Mouse (Mus musculus): ENCODE measurements around the gene Olfr464. TPM values are rescaled to one million over a fixed set of nuclear protein-coding genes. Genes with fewer than 3 reads are reported as not detected.
A peak's percentile ranks its signal among the peaks of the same experiment; 100 is the strongest.

Gene Olfr464
- polyA plus RNA-seq, 1 experiment from 2014 or later: not detected

DNA sequence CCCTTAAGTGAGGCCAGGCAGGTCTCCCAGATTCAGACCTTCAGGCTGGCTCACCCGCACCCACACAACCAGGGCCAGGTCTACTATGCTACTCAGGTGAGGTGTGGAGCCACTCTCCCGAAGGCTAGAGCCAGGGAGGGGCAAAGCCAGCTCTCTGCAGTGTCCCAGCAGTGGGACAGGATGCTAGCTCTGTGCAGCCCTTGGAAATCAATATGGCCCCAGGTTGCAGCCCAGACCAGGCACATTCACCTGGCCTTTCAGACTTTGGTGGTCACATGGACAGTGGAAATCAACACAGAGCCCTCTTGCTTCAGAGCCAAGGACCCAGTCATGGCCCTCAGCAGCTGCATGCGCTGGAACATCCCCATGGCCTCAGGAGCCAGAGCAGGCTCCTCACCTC, 16.4 kb downstream of the Olfr464 start:
- no peaks in the 10 kb centered on the region for H3K4me1 ChIP-seq (replicated peaks; ENCODE audit: control insufficient read depth, insufficient read depth, low read length)
- no peaks in the 10 kb centered on the region for H3K27me3 ChIP-seq (replicated peaks; ENCODE audit: control insufficient read depth, insufficient read depth, low read length)
- no peak overlapping the region for H3K4me3 ChIP-seq (ENCODE audit: low read depth, low read length)
- no peak for ATAC-seq
- no peak overlapping the region for H3K9ac ChIP-seq (ENCODE audit: low read depth, low read length)
- H3K9me3 ChIP-seq (ENCODE audit: control insufficient read depth): no peaks in the 10 kb centered on the region
- 78% methylated on average over 3 of the region's 3 CpGs for WGBS
- TF ChIP-seq CTCF (IDR thresholded peaks at IDR 0.05; ENCODE audit: low read depth): no peak
- H3K4me2 ChIP-seq (replicated peaks; ENCODE audit: low read depth): no peak overlapping the region
- no peaks in the 10 kb centered on the region for H3K36me3 ChIP-seq (ENCODE audit: control insufficient read depth, insufficient read depth)
- no peak overlapping the region for H3K27ac ChIP-seq (ENCODE audit: low read depth, low read length)

DNA sequence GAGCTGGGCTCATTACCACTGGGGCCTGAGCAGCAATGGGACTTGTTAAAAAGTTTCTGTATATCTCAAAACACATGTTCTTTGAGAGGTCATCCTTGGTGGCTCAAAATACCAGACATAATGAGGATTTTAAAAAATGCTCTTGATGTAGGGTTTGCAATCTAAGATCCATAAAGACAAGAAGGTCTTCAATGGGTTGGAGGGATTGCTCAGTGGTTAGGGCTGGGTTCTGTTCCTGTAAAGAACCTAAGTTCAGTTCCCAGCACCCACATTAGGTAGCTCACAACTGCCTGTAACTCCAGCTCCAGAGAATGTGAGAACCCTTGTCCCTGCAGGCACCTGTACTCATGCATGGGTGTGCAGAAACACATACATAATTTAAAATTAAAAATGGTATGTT, 23.5 kb downstream of the Olfr464 start, which contains the start of gene Olfr463:
Gene Olfr463, minus strand, starts transcription at position 101 of the 400 bp plus-strand sequence.
- Histone ChIP-seq H3K36me3 (ENCODE audit: control insufficient read depth, insufficient read depth) (no peaks in the 10 kb centered on the region), H3K9ac (ENCODE audit: low read depth, low read length) (no peak within 1 kb of the TSS), H3K9me3 (ENCODE audit: control insufficient read depth) (no peaks in the 10 kb centered on the region), H3K4me2 (replicated peaks; ENCODE audit: low read depth) (no peak within 1 kb of the TSS), H3K27me3 (replicated peaks; ENCODE audit: control insufficient read depth, insufficient read depth, low read length) (0 out of 2 replicates have a peak, but pooled peaks cover 4% of the 10 kb centered on the region), H3K27ac (ENCODE audit: low read depth, low read length) (no peak within 1 kb of the TSS), H3K4me3 (ENCODE audit: low read depth, low read length) (no peak within 1 kb of the TSS), H3K4me1 (replicated peaks; ENCODE audit: control insufficient read depth, insufficient read depth, low read length) (no peaks in the 10 kb centered on the region)
- TF ChIP-seq CTCF (IDR thresholded peaks at IDR 0.05; ENCODE audit: low read depth): no peak
- no peak for ATAC-seq

DNA sequence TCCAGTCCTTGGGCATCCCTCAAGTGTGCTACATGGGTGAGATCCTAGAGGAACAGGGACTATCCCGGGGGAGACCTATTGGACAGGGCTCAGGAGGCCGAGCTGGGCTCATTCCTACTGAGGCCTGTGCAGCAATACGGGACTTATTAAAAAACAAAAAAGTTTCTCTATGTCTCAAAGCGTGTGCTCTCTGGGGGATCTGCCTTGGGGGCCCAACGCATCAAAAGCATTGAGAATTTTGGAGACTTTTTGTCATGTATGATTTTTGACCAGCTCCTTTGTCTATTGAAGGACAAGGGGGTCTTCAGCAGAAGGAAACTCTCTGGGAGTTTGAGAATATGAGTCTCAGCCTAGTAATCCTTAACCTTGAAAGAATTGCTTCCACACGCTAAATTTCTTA, 28.6 kb downstream of the Olfr464 start, which contains the start of gene Olfr462:
Gene Olfr462, minus strand, starts transcription at position 101 of the 400 bp plus-strand sequence.
- Histone ChIP-seq H3K4me1 (replicated peaks; ENCODE audit: control insufficient read depth, insufficient read depth, low read length) (no peaks in the 10 kb centered on the region), H3K4me2 (replicated peaks; ENCODE audit: low read depth) (no peak within 1 kb of the TSS), H3K27ac (ENCODE audit: low read depth, low read length) (no peak within 1 kb of the TSS), H3K36me3 (ENCODE audit: control insufficient read depth, insufficient read depth) (no peaks in the 10 kb centered on the region), H3K27me3 (replicated peaks; ENCODE audit: control insufficient read depth, insufficient read depth, low read length) (no peaks in the 10 kb centered on the region), H3K9me3 (ENCODE audit: control insufficient read depth) (no peaks in the 10 kb centered on the region), H3K4me3 (ENCODE audit: low read depth, low read length) (no peak within 1 kb of the TSS), H3K9ac (ENCODE audit: low read depth, low read length) (no peak within 1 kb of the TSS)
- no peak for TF ChIP-seq CTCF (IDR thresholded peaks at IDR 0.05; ENCODE audit: low read depth)
- 84% methylated on average over 6 of the region's 6 CpGs for WGBS
- no peak for ATAC-seq

DNA sequence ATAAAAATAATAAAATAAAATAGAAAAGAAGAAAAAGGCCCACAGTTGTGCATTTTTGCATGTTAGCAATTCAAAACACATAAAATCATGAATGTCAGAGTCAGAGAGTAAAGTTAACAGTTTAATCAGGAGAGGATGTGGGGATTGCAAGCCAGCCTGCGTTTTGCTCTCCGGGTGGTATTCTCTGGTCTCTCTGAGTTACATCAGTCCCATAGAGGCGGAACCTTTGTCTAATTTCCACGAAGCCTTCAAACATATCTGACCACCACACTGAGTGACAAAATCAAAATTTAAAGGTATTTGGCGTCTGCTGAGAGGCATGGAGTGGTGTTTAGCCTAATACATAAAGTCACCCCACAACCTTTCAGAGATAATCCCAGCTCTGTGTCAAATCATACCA, 35.9 kb downstream of the Olfr464 start:
- ATAC-seq: no peak
- TF ChIP-seq CTCF (IDR thresholded peaks at IDR 0.05; ENCODE audit: low read depth): no peak
- Histone ChIP-seq H3K27ac (ENCODE audit: low read depth, low read length) (no peak overlapping the region), H3K27me3 (replicated peaks; ENCODE audit: control insufficient read depth, insufficient read depth, low read length) (no peaks in the 10 kb centered on the region), H3K9ac (ENCODE audit: low read depth, low read length) (no peak overlapping the region), H3K4me1 (replicated peaks; ENCODE audit: control insufficient read depth, insufficient read depth, low read length) (no peaks in the 10 kb centered on the region), H3K4me2 (replicated peaks; ENCODE audit: low read depth) (no peak overlapping the region), H3K9me3 (ENCODE audit: control insufficient read depth) (no peaks in the 10 kb centered on the region), H3K4me3 (ENCODE audit: low read depth, low read length) (no peak overlapping the region), H3K36me3 (ENCODE audit: control insufficient read depth, insufficient read depth) (no peaks in the 10 kb centered on the region)
- WGBS: 79% methylated on average over 5 of the region's 5 CpGs

DNA sequence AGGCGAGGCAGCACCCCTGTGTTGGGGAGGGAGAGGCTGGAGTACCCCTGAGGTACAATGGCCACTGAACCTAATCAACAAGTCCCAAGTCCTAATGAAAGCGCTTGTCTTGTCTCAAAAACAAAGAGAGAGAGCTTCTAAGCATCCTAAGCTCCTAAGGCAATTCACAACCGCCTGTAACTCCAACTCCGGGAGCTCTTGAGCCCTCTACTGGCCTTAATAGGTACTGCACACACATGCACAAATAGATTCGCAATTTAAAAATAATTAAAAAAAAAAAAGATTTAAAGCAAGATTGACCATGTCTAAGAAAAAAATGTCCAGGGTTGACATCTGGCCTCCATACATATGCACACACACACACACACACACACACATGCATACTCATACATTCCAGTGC, 37.3 kb downstream of the Olfr464 start:
- TF ChIP-seq CTCF (IDR thresholded peaks at IDR 0.05; ENCODE audit: low read depth): peak; percentile 70
- H3K27me3 ChIP-seq (replicated peaks; ENCODE audit: control insufficient read depth, insufficient read depth, low read length): no peaks in the 10 kb centered on the region
- WGBS: 42% methylated on average over 5 of the region's 5 CpGs
- no peak overlapping the region for H3K27ac ChIP-seq (ENCODE audit: low read depth, low read length)
- no peaks in the 10 kb centered on the region for H3K9me3 ChIP-seq (ENCODE audit: control insufficient read depth)
- H3K4me1 ChIP-seq (replicated peaks; ENCODE audit: control insufficient read depth, insufficient read depth, low read length): no peaks in the 10 kb centered on the region
- no peak overlapping the region for H3K4me3 ChIP-seq (ENCODE audit: low read depth, low read length)
- ATAC-seq: no peak
- H3K9ac ChIP-seq (ENCODE audit: low read depth, low read length): no peak overlapping the region
- no peaks in the 10 kb centered on the region for H3K36me3 ChIP-seq (ENCODE audit: control insufficient read depth, insufficient read depth)
- H3K4me2 ChIP-seq (replicated peaks; ENCODE audit: low read depth): no peak overlapping the region

DNA sequence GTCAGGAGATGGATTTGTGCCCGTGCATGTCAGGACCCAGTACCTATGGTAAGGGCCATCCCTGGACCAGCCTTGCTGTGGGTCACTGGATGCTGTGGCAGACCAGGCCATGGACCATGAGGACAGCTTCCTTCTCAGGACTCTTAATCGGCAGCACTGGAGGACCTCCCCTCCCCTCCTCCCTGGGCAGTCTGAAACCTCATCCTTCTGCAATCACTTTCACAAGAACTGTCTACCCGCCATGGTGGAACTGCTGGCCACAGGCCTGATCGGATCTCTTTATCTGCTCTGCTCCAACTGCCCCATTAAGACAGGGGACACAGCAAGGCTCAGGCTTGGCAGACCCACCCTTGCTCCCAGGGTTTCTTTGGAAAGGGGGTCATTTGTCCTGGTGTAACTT, 39.1 kb downstream of the Olfr464 start:
- no peak overlapping the region for H3K27ac ChIP-seq (ENCODE audit: low read depth, low read length)
- no peak overlapping the region for H3K9ac ChIP-seq (ENCODE audit: low read depth, low read length)
- no peaks in the 10 kb centered on the region for H3K4me1 ChIP-seq (replicated peaks; ENCODE audit: control insufficient read depth, insufficient read depth, low read length)
- WGBS: 72% methylated on average over 4 of the region's 4 CpGs
- H3K36me3 ChIP-seq (ENCODE audit: control insufficient read depth, insufficient read depth): no peaks in the 10 kb centered on the region
- no peak for TF ChIP-seq CTCF (IDR thresholded peaks at IDR 0.05; ENCODE audit: low read depth)
- H3K27me3 ChIP-seq (replicated peaks; ENCODE audit: control insufficient read depth, insufficient read depth, low read length): no peaks in the 10 kb centered on the region
- H3K9me3 ChIP-seq (ENCODE audit: control insufficient read depth): no peaks in the 10 kb centered on the region
- H3K4me2 ChIP-seq (replicated peaks; ENCODE audit: low read depth): no peak overlapping the region
- H3K4me3 ChIP-seq (ENCODE audit: low read depth, low read length): no peak overlapping the region
- no peak for ATAC-seq

DNA sequence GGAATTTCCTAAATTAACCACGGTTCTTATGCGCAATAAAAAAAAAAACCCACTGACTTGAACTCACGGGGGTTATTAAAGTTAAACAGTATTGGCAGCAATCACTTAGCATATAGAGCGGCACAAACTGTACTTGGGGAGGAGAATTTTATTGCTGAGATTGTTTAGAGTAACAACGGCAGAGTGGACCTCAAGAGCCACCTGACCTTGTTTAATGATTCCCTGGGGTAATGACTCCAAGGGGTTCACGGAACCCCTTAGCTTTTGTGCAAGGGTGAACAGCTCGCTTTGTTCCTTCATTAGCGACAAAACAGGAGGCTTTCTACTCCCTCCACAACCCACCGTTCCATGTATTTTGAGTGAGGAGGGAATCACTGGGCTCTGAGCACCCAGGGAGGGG, 40.9 kb downstream of the Olfr464 start:
- Histone ChIP-seq H3K27ac (ENCODE audit: low read depth, low read length) (no peak overlapping the region), H3K9ac (ENCODE audit: low read depth, low read length) (no peak overlapping the region), H3K36me3 (ENCODE audit: control insufficient read depth, insufficient read depth) (no peaks in the 10 kb centered on the region), H3K9me3 (ENCODE audit: control insufficient read depth) (no peaks in the 10 kb centered on the region), H3K4me2 (replicated peaks; ENCODE audit: low read depth) (0 out of 2 replicates have a peak overlapping the region, but pooled peaks have one; percentile 13), H3K4me3 (ENCODE audit: low read depth, low read length) (no peak overlapping the region), H3K27me3 (replicated peaks; ENCODE audit: control insufficient read depth, insufficient read depth, low read length) (no peaks in the 10 kb centered on the region), H3K4me1 (replicated peaks; ENCODE audit: control insufficient read depth, insufficient read depth, low read length) (no peaks in the 10 kb centered on the region)
- WGBS: 27% methylated on average over 9 of the region's 9 CpGs
- TF ChIP-seq CTCF (IDR thresholded peaks at IDR 0.05; ENCODE audit: low read depth): no peak
- ATAC-seq: peak; percentile 47; the same call in 1 of the 2 replicates
